Mouse (Mus musculus) adipocyte (in vitro differentiated cells): ENCODE measurements around the gene Gpc6.

ENCODE experiments used
- DNase-seq: peaks from one replicate; pipeline ENCODE4 v3.0.0-alpha.2; 2016; ENCODE audit warnings: low spot score

Gene Gpc6

DNA sequence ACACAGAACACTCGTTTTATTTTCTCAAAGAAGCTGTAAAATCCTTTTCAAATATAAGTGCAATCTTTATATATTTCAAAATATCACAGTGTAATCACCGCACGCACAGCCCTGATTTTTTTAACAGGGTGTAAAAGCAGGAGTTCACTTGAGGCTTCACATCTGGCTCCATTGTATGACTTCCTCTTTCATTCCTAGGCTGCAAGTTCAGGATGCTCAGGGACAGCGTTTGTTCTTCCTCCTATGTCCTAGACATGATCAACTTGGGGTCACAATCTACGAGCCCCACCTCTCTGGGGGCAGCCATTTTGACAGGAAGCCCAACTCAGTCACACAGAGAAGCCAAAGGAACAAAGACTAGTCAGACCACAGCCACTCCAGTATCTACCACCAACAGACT lies 1094.2 kb downstream of the Gpc6 start:
- DNase-seq: no peak

DNA sequence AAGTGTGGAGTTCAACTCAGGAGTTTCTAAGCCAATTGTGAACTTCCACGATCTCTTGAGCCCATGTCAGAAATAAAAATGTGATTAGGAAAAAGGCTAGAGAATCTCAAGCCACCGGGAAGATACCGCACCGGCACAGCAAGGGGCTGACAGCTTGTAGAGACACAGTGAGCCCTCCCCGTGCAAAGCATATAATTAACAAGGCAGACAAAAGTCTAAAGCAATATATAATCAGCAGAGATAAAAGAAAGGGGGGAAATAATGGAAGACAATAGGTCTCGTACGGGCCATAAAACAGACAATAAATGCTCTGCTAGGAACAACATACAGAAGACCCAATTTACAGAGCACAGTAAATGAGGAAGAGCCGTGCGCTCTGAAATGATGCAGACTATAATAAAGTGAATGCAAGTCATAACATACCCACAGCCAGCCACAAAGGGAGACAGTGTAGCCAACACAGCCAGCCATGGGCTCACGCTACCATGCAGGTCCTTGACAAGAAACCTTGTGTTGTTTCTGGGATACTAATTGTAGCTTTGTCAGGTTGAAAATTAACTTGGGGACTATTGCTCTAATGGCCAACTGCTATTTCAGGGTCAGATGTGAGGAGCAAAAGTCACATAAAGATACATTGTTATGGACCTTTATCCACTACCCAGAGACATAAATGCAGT lies 1096.9 kb downstream of the Gpc6 start:
- DNase-seq: no peak
